Mouse (Mus musculus) hindbrain, embryonic 14.5 days (tissue): ENCODE results near the gene Tecpr2. TPM values are rescaled to one million over a fixed set of nuclear protein-coding genes. Genes with fewer than 3 reads are reported as not detected.
A peak's percentile ranks its signal among the peaks of the same experiment; 100 is the strongest.

Experiments
- ATAC-seq: fragments of 200-750 bp; cut with Nextera tagmentation; 2 replicates; pipeline ENCODE4 v1.8.0; 2017; ENCODE audit warnings: moderate number of reproducible peaks, mild to moderate bottlenecking, moderate TSS enrichment, moderate library complexity; ENCODE audit not compliant: low FRiP score
- DNase-seq: peaks from one replicate; pipeline ENCODE4 v3.0.0-alpha.2; 2015; ENCODE audit warnings: low spot score
- H3K27ac ChIP-seq: fragments of 300-500 bp; sonication (generic); 2 replicates; pipeline ENCODE4 v1.5.1; 2014; ENCODE audit warnings: mild to moderate bottlenecking, moderate library complexity
- H3K27me3 ChIP-seq: fragments of 300-500 bp; sonication (generic); 2 replicates; pipeline ENCODE4 v1.6.1; 2014; ENCODE audit warnings: mild to moderate bottlenecking, low read length, mixed read lengths; ENCODE audit not compliant: control insufficient read depth, insufficient read depth
- H3K36me3 ChIP-seq: fragments of 300-500 bp; sonication (generic); replicated peaks from 2 replicates; pipeline ENCODE4 v1.6.1; 2014; ENCODE audit not compliant: control insufficient read depth, insufficient read depth
- H3K4me1 ChIP-seq: fragments of 300-500 bp; sonication (generic); replicated peaks from 2 replicates; pipeline ENCODE4 v1.6.1; 2014; ENCODE audit warnings: antibody characterized with exemption, low read length, mixed read lengths; ENCODE audit not compliant: control insufficient read depth, insufficient read depth
- H3K4me2 ChIP-seq: fragments of 300-500 bp; sonication (generic); replicated peaks from 2 replicates; pipeline ENCODE4 v1.6.1; 2014; ENCODE audit warnings: mild to moderate bottlenecking, moderate library complexity
- H3K4me3 ChIP-seq: fragments of 300-500 bp; sonication (generic); replicated peaks from 2 replicates; pipeline ENCODE4 v1.5.1; 2014; ENCODE audit warnings: mild to moderate bottlenecking, low read length
- H3K9ac ChIP-seq: fragments of 300-500 bp; sonication (generic); 2 replicates; pipeline ENCODE4 v1.6.1; 2014
- H3K9me3 ChIP-seq: fragments of 300-500 bp; sonication (generic); 2 replicates; pipeline ENCODE4 v1.6.1; 2016; ENCODE audit warnings: low read length; ENCODE audit not compliant: control insufficient read depth
- WGBS: fragments of 180-500 bp; shearing (Covaris S2); extraction: QIAGEN DNeasy Blood & Tissue Kit; methylation state at CpG from one replicate; pipeline ENCODE4 v1.1.7; 2014; 5-methylcytosine and 5-hydroxymethylcytosine counted together
- polyA plus RNA-seq: library from polyadenylated mRNA; unstranded; fragments of >200 nt; fragmentation: Nextera tagmentation; extraction: Ambion mirVana; gene quantifications from 2 replicates; pipeline ENCODE4 v1.2.1, GENCODE M21; 2014

Gene Tecpr2
- polyA plus RNA-seq, 1 experiment from 2014 or later = 6.6 TPM

DNA sequence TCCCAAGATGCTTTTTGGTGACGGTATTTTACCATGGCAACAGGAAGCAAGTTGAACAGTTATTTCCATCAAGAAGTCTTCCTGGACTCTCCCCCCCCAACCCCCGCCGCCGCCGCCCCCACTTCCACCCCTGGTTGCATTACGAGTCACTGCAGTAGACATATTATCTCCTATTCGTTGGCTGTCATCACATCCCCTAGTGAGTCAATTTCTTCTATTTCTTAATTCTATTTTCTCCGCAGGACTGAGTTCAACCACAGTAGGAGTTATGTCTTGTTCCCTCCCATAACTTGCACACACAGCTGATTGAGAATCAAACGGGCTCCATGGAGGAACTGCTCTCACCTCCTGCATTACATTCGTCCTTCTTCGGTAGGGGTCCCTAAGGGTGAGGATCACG is 958 bp upstream of the Tecpr2 start:
- WGBS = 45% methylated on average over 12 of the region's 12 CpGs
- DNase-seq (no peak), ATAC-seq (no peak)
- Histone ChIP-seq H3K9me3 (no peaks in the 10 kb centered on the region), H3K27me3 (no peaks in the 10 kb centered on the region), H3K4me2 (peak overlapping the region; percentile 96), H3K4me1 (peaks cover 18% of the 10 kb centered on the region), H3K27ac (no peak overlapping the region), H3K36me3 (peaks cover 10% of the 10 kb centered on the region; the same call in 1 of the 2 replicates), H3K4me3 (peak overlapping the region; percentile 79), H3K9ac (peak overlapping the region; percentile 74)

DNA sequence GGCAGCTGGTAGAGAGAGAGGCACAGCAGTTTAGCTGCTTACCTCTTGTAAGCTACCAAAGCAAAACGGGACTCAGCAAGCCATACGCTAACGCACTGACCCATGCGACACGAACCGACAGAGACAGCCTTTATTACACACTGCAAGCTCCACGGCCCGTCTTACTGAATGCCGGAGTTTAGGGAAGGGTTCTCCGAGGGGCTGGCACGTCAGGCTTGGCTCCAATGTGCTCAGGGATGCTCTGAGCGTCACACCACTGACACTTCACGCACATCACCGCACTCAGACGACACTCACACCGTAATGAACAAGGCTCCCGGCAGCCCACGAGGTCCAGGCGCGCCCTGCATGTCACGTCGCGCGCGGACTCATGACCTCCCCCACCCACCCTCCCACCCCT is 458 bp upstream of the Tecpr2 start:
- 0% methylated on average over 25 of the region's 25 CpGs for WGBS
- no peak for DNase-seq

GRCm38 (mm10) chr12:110891887-110892286 is 2.8 kb downstream of the Tecpr2 start:
- ATAC-seq = no peak
- WGBS = 97% methylated on average over 1 of the region's 1 CpGs
- no peaks in the 10 kb centered on the region for H3K27me3 ChIP-seq
- no peak overlapping the region for H3K4me2 ChIP-seq
- peaks cover 18% of the 10 kb centered on the region for H3K4me1 ChIP-seq
- no peak overlapping the region for H3K9ac ChIP-seq
- H3K36me3 ChIP-seq = peaks cover 7% of the 10 kb centered on the region; the same call in 1 of the 2 replicates
- H3K9me3 ChIP-seq = no peaks in the 10 kb centered on the region
- no peak overlapping the region for H3K4me3 ChIP-seq
- H3K27ac ChIP-seq = no peak overlapping the region
- DNase-seq = no peak

More for the DNA sequence above, 458 bp upstream of the Tecpr2 start:
- H3K4me1 ChIP-seq = peaks cover 18% of the 10 kb centered on the region
- peak overlapping the region; percentile 74 for H3K9ac ChIP-seq
- H3K27ac ChIP-seq = 0 out of 2 replicates have a peak overlapping the region, but pooled peaks have one; percentile 22
- peak overlapping the region; percentile 96 for H3K4me2 ChIP-seq
- H3K9me3 ChIP-seq = no peaks in the 10 kb centered on the region
- H3K27me3 ChIP-seq = no peaks in the 10 kb centered on the region
- H3K4me3 ChIP-seq = peak overlapping the region; percentile 79
- peak; percentile 53 for ATAC-seq
- peaks cover 5% of the 10 kb centered on the region; the same call in 1 of the 2 replicates for H3K36me3 ChIP-seq

DNA sequence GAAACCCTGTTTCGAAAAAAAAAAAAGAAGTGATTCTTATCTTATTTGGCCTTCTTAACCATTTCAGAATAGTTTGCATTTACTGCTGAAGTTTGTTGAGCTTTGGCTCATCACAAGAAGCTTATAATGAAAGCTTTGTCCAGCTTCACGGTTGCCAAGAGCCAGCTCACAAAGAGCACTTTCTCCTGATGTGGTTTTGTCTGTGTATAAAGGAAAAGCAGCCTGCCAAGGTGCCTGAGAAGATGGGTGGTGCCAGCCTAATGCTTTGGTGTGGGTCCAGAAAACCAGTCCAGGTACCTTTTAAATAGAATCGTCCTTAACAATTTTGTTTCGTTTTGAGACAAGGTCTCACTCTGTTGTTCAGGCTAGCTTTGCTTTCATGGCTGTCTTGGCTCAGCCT is 13.0 kb downstream of the Tecpr2 start:
- no peak overlapping the region for H3K4me2 ChIP-seq
- no peak overlapping the region for H3K4me3 ChIP-seq
- no peak for ATAC-seq
- H3K9me3 ChIP-seq = no peaks in the 10 kb centered on the region
- H3K9ac ChIP-seq = no peak overlapping the region
- peaks cover 21% of the 10 kb centered on the region; the same call in 1 of the 2 replicates for H3K36me3 ChIP-seq
- H3K27me3 ChIP-seq = no peaks in the 10 kb centered on the region
- no peak for DNase-seq
- no peaks in the 10 kb centered on the region for H3K4me1 ChIP-seq
- 81% methylated on average over 4 of the region's 4 CpGs for WGBS
- H3K27ac ChIP-seq = no peak overlapping the region

- Histone ChIP-seq H3K9ac (no peak overlapping the region), H3K4me2 (no peak overlapping the region), H3K36me3 (peaks cover 16% of the 10 kb centered on the region; the same call in 1 of the 2 replicates), H3K4me3 (no peak overlapping the region), H3K4me1 (no peaks in the 10 kb centered on the region), H3K27me3 (no peaks in the 10 kb centered on the region), H3K9me3 (no peaks in the 10 kb centered on the region), H3K27ac (no peak overlapping the region)
- WGBS = 93% methylated on average over 2 of the region's 2 CpGs
- DNase-seq = no peak
- ATAC-seq = no peak
Measured at GRCm38 (mm10) chr12:110903536-110903935, 14.5 kb downstream of the Tecpr2 start.

GRCm38 (mm10) chr12:110907845-110908244 is 18.8 kb downstream of the Tecpr2 start:
- 91% methylated on average over 3 of the region's 3 CpGs for WGBS
- Histone ChIP-seq H3K9me3 (no peaks in the 10 kb centered on the region), H3K27ac (no peak overlapping the region), H3K9ac (no peak overlapping the region), H3K4me2 (no peak overlapping the region), H3K36me3 (0 out of 2 replicates have a peak, but pooled peaks cover 3% of the 10 kb centered on the region), H3K4me3 (no peak overlapping the region), H3K4me1 (no peaks in the 10 kb centered on the region), H3K27me3 (no peaks in the 10 kb centered on the region)
- no peak for DNase-seq
- no peak for ATAC-seq

- WGBS = 94% methylated on average over 2 of the region's 2 CpGs
- no peak for ATAC-seq
Measured at GRCm38 (mm10) chr12:110909962-110910361, 20.9 kb downstream of the Tecpr2 start.

DNA sequence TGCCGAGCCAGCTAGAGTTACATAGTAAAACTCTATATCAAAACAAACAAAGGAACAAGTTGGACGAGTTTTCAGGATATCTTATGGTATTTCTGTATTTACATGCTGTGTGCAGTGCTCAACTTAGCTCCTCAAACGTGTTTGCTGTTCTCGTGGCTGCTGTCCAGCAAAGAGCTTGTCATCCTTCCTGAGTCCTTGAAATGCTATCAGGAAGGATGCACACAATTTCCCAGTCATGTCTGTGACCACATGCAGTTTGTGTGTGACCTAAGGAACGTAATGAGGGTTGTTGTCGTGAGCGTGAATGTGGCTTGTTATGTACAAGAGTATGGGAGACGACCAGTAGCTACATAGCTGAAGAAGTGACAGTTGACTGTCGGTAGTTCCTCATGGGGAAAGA is 26.7 kb downstream of the Tecpr2 start:
- 92% methylated on average over 9 of the region's 9 CpGs for WGBS
- H3K36me3 ChIP-seq = peaks cover 49% of the 10 kb centered on the region
- no peak overlapping the region for H3K4me2 ChIP-seq
- H3K9ac ChIP-seq = no peak overlapping the region
- no peak overlapping the region for H3K4me3 ChIP-seq
- no peaks in the 10 kb centered on the region for H3K9me3 ChIP-seq
- H3K27ac ChIP-seq = no peak overlapping the region
- H3K4me1 ChIP-seq = no peaks in the 10 kb centered on the region
- no peak for DNase-seq
- no peak for ATAC-seq
- H3K27me3 ChIP-seq = no peaks in the 10 kb centered on the region

More at GRCm38 (mm10) chr12:110909962-110910361, 20.9 kb downstream of the Tecpr2 start:
- Histone ChIP-seq H3K9ac (no peak overlapping the region), H3K27ac (no peak overlapping the region), H3K27me3 (no peaks in the 10 kb centered on the region), H3K4me1 (no peaks in the 10 kb centered on the region), H3K36me3 (peaks cover 6% of the 10 kb centered on the region; the same call in 1 of the 2 replicates), H3K4me2 (no peak overlapping the region), H3K4me3 (no peak overlapping the region), H3K9me3 (no peaks in the 10 kb centered on the region)
- DNase-seq = no peak

- Histone ChIP-seq H3K9me3 (no peaks in the 10 kb centered on the region), H3K9ac (no peak overlapping the region), H3K27me3 (no peaks in the 10 kb centered on the region), H3K4me1 (no peaks in the 10 kb centered on the region), H3K4me3 (no peak overlapping the region), H3K27ac (no peak overlapping the region), H3K4me2 (no peak overlapping the region), H3K36me3 (peaks cover 51% of the 10 kb centered on the region)
- DNase-seq (no peak), ATAC-seq (no peak)
- WGBS = 91% methylated on average over 4 of the region's 4 CpGs
Measured at GRCm38 (mm10) chr12:110920254-110920653, 31.2 kb downstream of the Tecpr2 start.

DNA sequence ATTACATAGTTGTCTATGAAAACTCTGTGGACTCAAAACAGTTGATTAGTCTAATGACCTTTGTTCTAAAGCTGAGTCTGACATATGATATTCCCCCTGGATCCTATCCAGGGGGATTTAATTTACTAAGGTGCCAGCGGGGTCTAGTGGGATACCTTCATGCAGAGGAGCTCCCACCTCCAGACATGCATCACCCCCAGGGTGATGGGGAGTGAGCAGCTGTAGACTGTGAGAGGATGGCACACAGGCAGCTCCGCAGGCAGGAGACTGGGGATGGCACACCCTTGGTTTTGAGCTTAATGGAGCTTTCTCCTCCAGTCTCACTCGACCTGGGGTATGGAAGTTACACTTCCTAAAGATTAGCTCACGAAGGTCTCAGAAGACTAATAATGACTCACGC is 32.5 kb downstream of the Tecpr2 start:
- H3K4me3 ChIP-seq = no peak overlapping the region
- ATAC-seq (no peak), DNase-seq (no peak)
- H3K4me2 ChIP-seq = no peak overlapping the region
- no peaks in the 10 kb centered on the region for H3K27me3 ChIP-seq
- 83% methylated on average over 5 of the region's 5 CpGs for WGBS
- H3K9me3 ChIP-seq = no peaks in the 10 kb centered on the region
- no peak overlapping the region for H3K27ac ChIP-seq
- peaks cover 44% of the 10 kb centered on the region for H3K36me3 ChIP-seq
- no peaks in the 10 kb centered on the region for H3K4me1 ChIP-seq
- H3K9ac ChIP-seq = no peak overlapping the region
